Mouse (Mus musculus) cerebellum, adult 2 months (tissue): ENCODE measurements around the gene Arid3b. TPM values are rescaled to one million over a fixed set of nuclear protein-coding genes. Genes with fewer than 3 reads are reported as not detected.

Experiments used
- DNase-seq, 2 experiments: peaks; one replicate each; pipeline ENCODE4 v3.0.0; 2021
- H3K27ac ChIP-seq: fragments of 200-500 bp; 2 replicates; pipeline ENCODE4 v1.5.1; 2012; ENCODE audit warnings: low read length, control low read depth, inconsistent platforms; ENCODE audit not compliant: insufficient read depth
- H3K27me3 ChIP-seq: fragments of 200-500 bp; 2 replicates; pipeline ENCODE4 v1.6.1; 2012; ENCODE audit warnings: inconsistent platforms, mild to moderate bottlenecking, low read length, moderate library complexity; ENCODE audit not compliant: control insufficient read depth, insufficient read depth
- H3K4me1 ChIP-seq: fragments of 200-500 bp; 2 replicates; pipeline ENCODE4 v1.6.1; 2011; ENCODE audit warnings: low read length; ENCODE audit not compliant: control insufficient read depth, insufficient read depth
- H3K4me3 ChIP-seq: fragments of 200-500 bp; replicated peaks from 2 replicates; pipeline ENCODE3; 2011; ENCODE audit warnings: mild to moderate bottlenecking, low read depth, low read length, control low read depth; ENCODE audit not compliant: insufficient read depth
- CTCF ChIP-seq: fragments of 200-500 bp; IDR thresholded peaks from 2 replicates; pipeline ENCODE4 v1.5.1; 2011; ENCODE audit warnings: low read depth, mild to moderate bottlenecking, control low read depth, low read length, moderate library complexity, borderline replicate concordance; ENCODE audit not compliant: insufficient read depth
- POLR2A ChIP-seq: fragments of 200-500 bp; IDR thresholded peaks from 2 replicates; pipeline ENCODE4 v1.6.1; 2011; ENCODE audit warnings: low read length, control low read depth, borderline replicate concordance; ENCODE audit not compliant: insufficient read depth
- WGBS: fragments of 180-500 bp; shearing (Covaris S2); methylation state at CpG from one replicate; pipeline ENCODE4 v1.1.7; 2018; 5-methylcytosine and 5-hydroxymethylcytosine counted together
- polyA plus RNA-seq: library from polyadenylated mRNA; depleted of rRNA; stranded (reverse); fragments of >200 nt; gene quantifications from 2 replicates; pipeline ENCODE4 v1.2.3, GENCODE M21; 2012

The Arid3b gene
- polyA plus RNA-seq, 1 experiment, result 5.8 TPM

DNA sequence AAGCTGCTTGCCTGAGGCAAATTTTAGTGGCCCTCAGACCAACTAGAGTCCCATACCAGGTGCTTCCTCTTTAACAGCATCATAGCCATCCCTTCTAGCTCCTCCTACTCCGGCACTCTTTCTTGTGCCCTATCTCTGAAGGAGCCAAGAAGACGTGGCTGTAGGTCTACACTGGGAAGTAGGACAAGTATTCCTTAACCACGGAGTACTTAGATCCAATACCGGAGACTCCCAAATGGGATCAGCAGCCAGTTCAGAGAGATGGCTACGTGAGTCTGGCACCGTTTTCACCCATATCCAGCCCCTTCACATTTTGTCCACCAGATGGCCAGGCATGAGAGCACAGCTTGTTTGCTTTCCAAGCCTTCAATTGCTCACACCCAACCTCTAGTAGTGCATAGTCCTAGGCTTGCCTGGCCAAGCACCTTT lies 74.0 kb downstream of the Arid3b start:
- H3K4me3 ChIP-seq, result peak overlapping the region; percentile 54
- peak; percentile 81 to 88 for DNase-seq
- WGBS, result 4% methylated on average over 6 of the region's 6 CpGs
- TF ChIP-seq CTCF (peak; percentile 68), POLR2A (0 out of 2 replicates have a peak, but pooled peaks have one; percentile 15)
- H3K27ac ChIP-seq, result peak overlapping the region; percentile 63
- H3K27me3 ChIP-seq, result no peaks in the 10 kb centered on the region
- H3K4me1 ChIP-seq, result peaks cover 36% of the 10 kb centered on the region

DNA sequence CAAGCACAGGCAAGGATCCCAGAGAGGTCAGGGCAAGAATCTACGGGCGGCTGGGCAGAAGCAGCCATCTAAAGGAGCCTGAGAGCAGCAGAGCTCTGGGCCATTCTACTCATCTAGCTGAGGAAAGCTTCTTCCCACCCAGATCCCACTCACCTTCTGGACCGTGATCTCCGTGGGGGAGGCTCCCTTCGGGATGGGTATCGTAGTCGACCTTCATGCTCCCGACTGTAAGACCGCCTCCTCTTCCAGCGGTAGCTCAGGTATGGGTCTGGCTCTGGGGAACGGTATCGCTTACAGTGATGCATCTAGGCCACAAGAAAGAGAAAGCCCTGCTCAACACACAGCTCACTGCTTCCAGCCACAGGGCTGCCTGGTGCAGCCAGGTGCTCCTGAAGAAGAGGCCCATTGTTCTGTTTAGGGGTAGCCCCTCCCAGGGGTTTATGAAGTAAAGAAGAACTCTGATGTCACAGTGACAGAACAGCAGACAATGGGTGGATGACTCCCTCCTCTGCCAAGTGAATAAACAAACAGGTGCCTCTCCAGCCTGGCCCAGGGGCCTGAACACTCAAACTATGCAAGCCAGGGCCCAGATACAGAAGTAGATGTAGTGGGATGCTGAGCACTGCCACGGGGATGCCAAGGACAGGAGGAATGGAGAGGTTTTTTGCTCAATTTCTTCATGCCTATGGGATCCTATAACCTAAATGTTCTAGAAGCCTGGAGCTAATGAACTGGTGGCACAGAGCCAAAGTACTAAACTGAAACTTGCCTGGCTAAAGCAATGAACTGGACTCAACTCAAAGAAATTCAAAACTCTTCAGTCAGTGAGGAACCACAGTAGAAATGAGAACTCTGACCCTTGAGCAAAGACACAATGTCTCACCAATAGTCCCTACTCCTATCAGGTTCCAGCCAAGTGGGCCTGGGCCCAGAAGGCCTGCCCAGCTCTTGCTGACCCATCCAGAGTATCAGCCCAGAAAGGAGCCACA lies 74.7 kb downstream of the Arid3b start:
- WGBS, result 82% methylated on average over 13 of the region's 13 CpGs
- TF ChIP-seq CTCF, result no peak
- TF ChIP-seq POLR2A, result no peak
- H3K4me3 ChIP-seq, result peak overlapping the region; percentile 54
- no peaks in the 10 kb centered on the region for H3K27me3 ChIP-seq
- peaks cover 36% of the 10 kb centered on the region for H3K4me1 ChIP-seq
- H3K27ac ChIP-seq, result peak overlapping the region; percentile 29
- no peak for DNase-seq

DNA sequence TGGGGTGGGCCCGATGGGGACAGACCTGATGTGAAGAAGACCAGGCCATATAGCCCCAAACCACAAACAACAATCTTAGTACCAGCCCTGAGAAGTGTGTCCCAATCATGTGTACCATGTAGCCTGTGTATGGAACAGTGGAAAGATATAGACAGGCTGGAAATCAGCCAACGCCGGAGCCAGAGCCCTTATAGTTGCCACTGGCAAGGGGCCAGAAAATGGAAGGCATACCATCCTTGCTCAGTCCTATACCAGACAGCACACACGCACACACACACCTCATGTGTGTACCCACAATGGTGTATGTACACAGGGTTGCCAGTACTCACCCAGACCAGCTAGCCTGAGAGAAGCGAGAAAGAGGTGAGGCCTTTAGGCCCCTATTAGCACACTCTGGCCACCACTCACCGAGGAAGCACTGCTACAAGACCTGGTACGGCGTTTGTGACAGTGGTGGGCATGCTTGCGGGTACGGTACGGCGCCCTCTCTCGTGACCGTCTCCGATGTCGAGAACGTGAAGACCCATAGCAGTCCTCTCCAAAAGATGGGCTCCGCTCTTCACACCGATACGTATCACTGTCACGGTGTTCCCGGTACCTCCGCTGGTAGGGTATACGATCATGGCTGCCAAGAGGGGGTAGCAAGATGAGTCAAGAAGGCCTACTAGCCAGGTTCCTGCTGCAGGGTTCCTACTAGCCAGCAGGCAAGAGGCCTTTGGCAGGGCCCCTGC lies 76.0 kb downstream of the Arid3b start:
- peaks cover 36% of the 10 kb centered on the region for H3K4me1 ChIP-seq
- no peak overlapping the region for H3K27ac ChIP-seq
- no peak overlapping the region for H3K4me3 ChIP-seq
- 86% methylated on average over 24 of the region's 24 CpGs for WGBS
- no peak for DNase-seq
- TF ChIP-seq CTCF (no peak), POLR2A (no peak)
- no peaks in the 10 kb centered on the region for H3K27me3 ChIP-seq

DNA sequence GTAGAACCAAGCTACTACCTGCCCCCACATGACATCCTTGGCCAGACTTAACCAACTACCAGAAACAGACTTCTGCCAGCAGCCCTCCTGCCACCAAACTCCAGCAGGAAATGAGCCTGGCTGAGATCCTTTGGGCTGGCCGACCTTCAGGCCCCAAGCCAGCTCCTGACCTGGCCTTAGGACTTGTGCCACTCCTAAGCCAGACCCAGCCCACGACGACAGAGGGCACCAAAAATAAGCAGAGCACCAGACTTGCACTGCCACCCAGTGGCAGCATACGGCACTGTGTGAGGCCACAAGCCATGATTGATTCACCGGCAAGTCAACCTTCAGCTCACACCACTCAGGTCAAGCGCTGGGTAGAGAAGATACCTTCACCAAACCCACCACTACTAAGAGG lies 77.3 kb downstream of the Arid3b start:
- Histone ChIP-seq H3K27ac (peak overlapping the region; percentile 46; the same call in 1 of the 2 replicates), H3K27me3 (no peaks in the 10 kb centered on the region), H3K4me3 (peak overlapping the region; percentile 9), H3K4me1 (peaks cover 36% of the 10 kb centered on the region)
- WGBS, result 7% methylated on average over 6 of the region's 6 CpGs
- DNase-seq, result peak; percentile 90 to 93
- TF ChIP-seq POLR2A, result no peak
- TF ChIP-seq CTCF, result peak; percentile 94

DNA sequence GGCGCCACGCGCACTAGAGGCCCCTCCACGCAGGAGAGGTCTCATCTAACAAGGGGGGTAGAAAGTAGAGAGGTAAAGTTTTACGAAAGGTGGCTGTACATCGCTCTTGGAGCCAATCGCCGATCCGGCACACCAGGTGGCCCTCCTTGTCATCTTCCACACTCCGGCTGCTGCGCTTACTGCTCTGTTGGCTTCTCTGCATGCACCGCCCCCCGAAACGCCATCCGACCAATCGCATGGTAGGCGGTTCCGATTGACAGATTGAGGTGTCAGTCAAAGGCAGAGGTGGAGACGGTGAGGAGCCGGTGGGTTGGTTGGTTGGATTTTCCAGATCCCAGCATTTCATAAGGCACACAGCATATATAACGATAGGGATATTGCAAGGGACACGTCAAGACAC lies 78.1 kb downstream of the Arid3b start:
- H3K4me1 ChIP-seq, result peaks cover 36% of the 10 kb centered on the region

DNA sequence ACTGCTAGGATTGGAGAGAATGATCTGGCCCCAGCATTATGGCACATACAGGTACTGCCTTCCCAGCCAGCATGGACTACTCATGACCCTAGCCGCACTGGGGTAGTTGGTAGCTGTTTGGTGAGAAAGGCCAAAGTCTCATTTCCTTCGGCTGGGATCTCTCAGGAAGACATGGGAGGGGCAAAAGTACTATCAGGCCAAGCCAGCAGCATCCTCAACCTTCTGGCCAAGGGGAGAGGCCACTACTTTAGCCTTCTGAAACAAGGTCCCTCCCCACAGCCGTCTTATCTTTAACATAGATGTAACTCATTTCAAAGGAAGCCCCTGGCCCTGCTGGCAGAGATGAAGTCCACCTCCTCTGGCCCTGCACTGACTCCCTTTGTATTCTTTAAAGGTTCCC lies 79.0 kb downstream of the Arid3b start:
- TF ChIP-seq CTCF (no peak), POLR2A (no peak)
- DNase-seq, result no peak
- Histone ChIP-seq H3K4me1 (peaks cover 32% of the 10 kb centered on the region), H3K4me3 (no peak overlapping the region), H3K27me3 (no peaks in the 10 kb centered on the region), H3K27ac (no peak overlapping the region)
- 85% methylated on average over 3 of the region's 3 CpGs for WGBS

More for the DNA sequence above, 78.1 kb downstream of the Arid3b start:
- 73% methylated on average over 22 of the region's 22 CpGs for WGBS
- no peak for TF ChIP-seq CTCF
- no peak for TF ChIP-seq POLR2A
- DNase-seq, result peak; percentile 37 to 42
- Histone ChIP-seq H3K27me3 (no peaks in the 10 kb centered on the region), H3K4me3 (no peak overlapping the region), H3K27ac (0 out of 2 replicates have a peak overlapping the region, but pooled peaks have one; percentile 16)

DNA sequence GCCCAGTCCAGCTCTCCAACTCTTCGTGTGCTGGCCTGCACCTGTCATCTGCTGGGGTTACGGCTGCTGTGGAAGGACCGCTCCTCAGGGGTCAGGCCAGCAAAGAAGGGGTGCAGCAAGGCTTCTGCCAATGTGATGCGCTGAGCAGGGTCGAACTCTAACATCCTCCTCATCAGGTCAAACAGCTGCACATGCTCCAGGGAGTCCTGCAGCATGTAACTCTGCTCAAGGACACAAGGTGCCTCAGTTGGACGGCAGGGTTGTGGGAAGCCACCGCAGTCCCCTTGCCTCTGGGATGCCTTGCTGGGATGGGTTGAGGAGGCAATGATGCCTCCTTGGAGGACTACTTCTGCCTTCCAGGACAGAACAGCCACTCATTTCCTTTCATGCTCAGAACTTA lies 85.7 kb downstream of the Arid3b start:
- 69% methylated on average over 7 of the region's 7 CpGs for WGBS
- H3K27me3 ChIP-seq, result no peaks in the 10 kb centered on the region
- DNase-seq, result no peak
- no peak overlapping the region for H3K4me3 ChIP-seq
- TF ChIP-seq CTCF, result no peak
- TF ChIP-seq POLR2A, result no peak
- no peak overlapping the region for H3K27ac ChIP-seq
- peaks cover 17% of the 10 kb centered on the region for H3K4me1 ChIP-seq
